Mouse (Mus musculus) kidney, adult 18-20 months (tissue): ENCODE measurements around the gene Crybb1.

ENCODE experiments used
- DNase-seq: peaks from one replicate; pipeline ENCODE4 v3.0.0; 2021

The Crybb1 gene

DNA sequence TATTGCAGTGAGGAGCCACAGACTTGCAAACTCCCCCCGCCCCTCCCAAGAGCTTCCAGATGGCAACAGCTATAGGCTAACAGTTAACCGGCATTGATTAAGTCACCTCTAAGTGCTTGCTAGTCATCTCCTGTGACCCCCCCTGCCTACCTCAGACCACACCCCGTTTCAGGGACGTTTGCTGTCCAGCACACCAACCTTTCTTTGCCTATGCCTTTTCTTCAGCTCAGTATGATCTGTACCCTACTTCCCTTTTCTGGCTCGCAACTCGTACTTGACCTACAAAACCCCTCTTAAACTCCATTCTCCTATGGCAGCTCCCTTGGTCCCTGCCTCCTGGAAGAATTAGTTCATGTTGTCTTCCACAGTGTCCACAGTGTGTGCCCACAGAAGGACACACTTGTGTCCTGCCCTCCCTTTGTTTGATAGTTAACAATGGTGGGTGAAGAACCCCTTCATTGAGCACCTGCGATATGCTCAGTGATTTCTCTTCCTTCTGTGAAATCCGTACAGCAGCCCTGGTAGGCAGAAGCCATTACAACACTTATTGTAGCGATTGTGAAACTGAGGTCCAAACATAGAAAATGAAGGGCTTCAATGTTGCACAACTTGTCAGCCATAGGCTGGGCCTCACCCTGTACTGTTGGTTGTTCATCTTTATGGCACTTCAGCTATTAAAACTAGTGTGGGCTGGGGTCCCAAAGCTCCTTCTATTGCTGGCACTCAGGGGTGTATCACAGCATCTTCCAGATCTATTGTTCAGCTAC is 10.6 kb downstream of the Crybb1 start:
- no peak for DNase-seq

DNA sequence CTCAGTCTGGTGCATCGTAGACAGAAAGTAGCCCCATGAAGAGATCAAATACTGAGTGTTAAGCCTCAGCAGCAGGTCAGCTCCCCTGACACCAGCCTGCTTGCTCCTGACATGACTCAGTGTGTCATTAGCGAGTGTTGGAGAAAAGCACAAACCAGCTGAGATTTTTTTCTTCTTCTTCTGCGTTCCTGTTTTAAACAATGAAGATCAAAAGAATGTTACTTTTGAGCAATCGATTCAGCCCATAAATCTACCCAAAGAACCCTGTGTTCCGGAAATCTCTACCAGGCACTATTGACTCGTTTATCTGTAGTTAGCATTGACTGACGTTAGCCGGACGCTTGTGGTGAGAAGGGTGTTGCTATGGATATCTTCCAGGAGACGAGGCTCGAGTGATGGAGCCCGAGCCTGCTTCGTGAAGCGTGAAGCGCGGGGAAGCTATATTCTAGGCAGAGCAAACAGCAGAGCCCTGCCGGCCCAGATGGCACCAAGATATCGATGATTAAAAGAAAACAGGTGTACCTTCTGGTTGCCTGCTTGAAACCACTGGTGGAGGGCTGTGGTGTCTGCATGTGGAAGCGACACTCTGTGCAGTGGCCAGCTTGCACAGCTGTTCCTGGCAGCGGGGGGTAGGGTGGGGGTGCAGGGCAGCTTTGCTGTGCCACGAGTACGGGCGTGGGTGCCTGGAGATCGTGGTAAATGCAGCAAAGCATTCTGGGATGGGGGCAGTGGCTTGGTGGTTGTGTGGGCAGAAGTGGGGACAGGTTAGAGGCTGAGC is 15.3 kb downstream of the Crybb1 start:
- DNase-seq, result no peak

DNA sequence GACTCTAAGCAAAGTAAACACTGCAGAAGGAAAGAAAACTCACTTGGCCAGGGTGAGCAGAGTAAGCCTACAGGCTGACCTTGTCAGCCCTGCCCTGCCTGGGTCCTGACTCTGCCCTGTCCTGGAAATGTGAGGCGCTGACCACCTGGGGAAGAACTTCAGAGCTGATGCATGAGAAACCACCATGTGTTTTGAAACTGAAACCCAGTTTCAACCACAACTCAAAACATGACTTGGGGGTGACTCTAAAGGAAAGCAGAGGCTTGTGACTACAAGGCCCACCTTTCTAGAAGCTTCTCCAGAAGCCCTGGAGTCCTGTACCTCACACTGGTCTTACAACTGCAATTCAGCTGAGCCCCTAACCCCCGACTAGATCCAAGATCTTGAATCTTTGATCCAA is 17.3 kb downstream of the Crybb1 start:
- no peak for DNase-seq

DNA sequence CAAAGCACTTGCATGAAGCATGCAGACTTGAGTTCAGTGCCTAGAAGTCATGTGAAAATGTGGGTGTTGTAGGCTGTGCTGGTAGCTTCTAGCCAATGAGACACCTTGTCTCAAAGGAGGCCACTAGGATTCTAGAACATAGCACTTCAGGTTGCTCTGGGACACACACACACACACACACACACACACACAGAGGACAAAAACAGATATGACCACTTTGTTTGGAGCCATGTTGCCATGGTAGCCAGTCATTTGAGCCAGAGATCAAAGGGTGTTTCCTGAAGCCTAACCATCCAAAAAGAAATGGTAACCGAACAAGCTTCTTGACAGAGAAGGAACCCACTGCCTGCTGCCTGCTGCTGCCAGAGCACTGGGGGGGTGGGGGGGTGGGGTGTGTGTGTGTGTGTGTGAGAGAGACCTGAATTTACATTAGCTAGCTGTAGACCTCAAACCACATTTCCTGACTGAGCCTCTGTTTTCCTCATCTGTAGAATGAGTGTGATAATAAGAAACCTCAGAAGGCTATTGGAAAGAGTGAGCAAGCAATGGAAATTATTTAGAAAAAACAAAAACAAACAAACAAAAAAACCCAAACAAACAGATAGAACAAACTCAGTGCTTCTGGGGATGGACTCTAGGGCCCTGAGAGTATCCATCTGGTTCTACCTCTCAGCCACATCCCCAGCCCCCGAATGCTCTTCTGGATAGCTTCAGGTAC is 18.3 kb downstream of the Crybb1 start:
- no peak for DNase-seq

DNA sequence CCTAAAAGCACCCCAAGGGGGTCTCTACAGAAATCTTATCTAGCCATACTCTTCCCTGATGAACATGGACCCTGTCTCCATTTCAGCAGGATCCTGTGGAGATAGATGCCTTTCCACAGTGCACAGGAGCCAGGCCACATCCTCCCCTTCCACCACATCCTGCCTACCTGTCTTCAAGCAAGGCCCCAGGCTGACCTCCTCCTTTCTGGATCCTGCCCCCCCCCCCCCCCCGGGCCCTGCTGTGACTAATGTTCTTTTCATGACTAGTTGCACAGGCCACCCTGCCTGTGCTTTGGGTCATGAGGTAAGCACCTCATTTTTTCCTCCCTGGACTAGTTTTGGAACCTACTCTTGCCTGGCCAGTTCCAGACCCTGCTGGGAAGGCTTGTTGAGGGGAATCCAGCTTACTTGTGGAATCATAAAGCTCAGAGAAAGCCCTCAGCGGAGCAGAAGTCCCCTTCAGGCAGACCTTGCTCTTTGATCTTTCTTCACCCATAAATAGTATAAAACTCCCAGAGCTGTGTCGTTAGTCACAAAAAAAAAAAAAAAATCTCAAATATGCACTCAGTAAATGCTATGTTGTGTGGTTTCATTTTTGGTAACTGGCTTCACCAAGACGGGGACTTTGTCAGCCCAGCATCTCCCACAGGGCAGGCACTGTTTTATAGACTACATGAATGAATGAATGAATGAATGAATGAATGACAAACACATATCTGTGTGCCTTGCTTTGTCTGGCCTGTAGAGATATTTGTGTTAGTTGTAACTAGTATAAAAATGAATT is 19.6 kb downstream of the Crybb1 start:
- DNase-seq, result no peak

DNA sequence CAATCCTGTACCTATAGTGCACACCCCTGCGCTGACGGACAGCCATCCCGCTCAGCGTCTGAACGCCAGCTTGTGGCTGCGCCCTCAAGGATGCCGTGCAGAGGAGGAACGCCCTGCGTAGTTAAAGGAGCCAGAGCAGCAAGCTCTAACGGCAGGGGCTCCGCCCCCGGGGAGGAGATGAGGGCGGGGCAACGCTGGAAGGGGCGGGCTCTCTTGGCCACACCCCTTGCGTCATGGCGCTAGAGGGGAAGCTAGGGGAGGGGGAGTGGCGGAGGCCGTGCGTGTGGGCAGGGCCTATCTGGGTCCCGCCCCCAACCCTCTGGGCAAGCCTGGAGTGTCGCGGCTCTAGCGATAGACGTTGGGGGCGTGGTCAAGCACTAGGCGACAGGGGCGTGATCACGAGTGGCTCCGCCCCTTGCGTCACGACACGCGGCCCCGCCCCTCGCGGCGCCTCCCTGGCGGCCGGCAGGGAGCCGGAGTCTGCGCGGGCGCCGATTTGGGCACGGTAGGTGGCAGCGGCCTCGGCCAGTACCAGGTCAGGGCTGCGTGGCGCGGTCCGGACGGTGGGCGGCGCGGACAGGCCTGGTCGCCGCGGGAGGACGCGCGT is 20.8 kb downstream of the Crybb1 start, which contains the start of gene Tpst2:
TSS of gene Tpst2 (plus strand) at position 425 of the 607 bp plus-strand sequence.
- peak; percentile 100 for DNase-seq

DNA sequence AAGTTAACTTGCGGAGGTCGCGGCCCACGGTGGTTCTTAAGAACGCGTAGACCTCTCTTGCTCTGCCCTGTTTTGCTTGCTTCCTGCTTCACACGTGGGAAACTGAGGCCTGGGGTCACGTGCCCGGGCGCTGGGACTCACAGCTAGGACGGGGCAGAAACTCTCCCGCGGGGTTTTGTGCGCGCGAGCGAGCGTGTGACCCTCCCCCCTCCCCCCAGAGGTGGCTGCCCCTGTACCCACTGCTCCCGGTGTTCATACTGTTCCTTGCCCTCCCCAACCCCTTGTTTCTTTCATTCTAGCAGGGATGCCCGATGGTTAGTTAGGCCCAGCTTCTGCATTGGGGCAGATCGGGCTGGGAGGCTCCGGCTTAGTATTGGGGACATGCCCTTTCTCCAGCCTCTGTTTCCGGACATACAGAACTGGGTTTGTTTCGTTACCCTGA is 21.3 kb downstream of the Crybb1 start:
- no peak for DNase-seq

DNA sequence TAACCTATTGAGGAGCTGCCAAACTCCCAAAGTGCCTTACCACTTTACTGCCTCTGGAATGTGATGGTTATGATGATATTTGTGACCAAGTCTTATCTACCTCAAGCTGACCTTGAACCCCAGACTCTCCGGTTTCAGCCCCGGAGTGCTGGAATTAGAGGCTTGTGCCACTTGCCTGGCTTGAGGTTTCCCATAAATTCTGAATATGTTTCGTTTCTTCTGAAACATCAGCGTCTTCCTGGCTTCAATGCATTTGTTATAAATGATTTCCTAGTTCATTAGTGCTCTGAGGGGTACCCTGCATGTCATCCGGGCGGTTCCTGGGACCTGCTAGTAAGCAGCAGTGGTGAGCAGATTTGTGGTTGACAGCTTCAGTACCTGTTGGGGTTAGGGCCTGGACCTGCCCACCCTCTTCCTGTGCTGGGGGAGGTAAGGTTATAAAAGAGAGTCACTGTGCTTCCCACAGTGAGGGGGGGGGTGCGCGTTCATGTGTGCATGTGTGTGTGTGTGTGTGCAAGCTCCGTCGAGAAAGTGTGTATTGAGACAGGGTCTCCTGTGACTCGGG is 22.4 kb downstream of the Crybb1 start:
- no peak for DNase-seq

DNA sequence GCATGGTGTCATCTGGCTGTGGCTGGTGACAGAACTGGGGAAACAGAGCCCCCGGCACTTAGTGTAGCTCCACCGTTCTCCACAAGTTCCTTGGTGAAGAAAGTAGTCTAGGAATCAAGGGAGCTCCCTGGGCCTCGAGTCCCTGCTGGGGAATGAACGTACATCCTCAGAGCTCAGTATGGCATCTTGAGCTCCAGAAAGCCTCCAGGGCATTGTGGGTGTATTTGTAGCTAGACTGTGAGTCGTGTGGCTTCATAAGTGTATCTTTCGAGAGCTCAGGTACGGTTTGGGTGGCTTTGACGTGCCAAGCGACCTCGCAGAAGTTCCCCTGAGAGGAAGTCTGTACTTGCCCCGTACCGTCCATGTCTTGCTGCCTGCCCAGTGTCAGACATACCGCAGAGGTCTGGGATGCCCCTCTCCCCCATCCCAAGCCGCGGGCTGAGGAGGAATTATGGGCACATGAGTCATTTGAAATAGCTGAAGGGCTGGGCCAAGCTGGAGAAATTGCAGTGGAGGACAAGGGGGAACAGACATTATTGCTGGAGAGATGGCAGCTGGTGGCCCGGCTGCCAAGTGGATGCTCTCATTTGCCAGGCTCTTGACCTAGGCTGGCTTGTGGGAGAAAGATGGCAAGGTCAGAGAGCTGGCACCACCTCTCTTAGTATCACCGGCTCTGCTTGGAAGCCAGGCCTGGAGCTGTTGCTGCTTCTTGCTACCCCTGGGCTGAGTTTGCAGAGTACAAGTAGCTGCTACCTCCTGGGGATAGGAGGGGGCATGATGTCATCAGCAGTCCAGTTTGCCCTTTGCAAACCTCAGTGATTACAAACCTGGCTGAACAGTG is 23.8 kb downstream of the Crybb1 start:
- DNase-seq, result no peak

DNA sequence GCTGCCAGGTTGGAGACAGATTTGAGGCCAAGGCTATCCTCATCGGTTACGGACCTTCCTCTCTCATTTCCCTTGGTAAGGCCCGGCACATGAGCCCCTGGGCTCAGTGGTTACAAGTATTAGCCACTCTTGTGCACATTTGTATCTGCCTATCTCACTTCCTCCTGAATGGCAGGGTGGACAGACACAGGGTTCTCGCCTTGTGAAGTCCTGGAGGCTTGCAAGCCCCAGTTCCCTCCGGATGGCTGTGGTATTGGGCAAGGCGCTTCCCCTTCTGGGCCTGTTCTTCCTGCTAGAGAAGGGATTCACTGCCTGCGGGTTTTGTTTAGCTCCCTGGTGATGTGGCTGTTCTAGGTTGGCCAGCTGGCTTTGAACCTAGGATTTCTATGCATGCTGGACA is 24.5 kb downstream of the Crybb1 start:
- no peak for DNase-seq

DNA sequence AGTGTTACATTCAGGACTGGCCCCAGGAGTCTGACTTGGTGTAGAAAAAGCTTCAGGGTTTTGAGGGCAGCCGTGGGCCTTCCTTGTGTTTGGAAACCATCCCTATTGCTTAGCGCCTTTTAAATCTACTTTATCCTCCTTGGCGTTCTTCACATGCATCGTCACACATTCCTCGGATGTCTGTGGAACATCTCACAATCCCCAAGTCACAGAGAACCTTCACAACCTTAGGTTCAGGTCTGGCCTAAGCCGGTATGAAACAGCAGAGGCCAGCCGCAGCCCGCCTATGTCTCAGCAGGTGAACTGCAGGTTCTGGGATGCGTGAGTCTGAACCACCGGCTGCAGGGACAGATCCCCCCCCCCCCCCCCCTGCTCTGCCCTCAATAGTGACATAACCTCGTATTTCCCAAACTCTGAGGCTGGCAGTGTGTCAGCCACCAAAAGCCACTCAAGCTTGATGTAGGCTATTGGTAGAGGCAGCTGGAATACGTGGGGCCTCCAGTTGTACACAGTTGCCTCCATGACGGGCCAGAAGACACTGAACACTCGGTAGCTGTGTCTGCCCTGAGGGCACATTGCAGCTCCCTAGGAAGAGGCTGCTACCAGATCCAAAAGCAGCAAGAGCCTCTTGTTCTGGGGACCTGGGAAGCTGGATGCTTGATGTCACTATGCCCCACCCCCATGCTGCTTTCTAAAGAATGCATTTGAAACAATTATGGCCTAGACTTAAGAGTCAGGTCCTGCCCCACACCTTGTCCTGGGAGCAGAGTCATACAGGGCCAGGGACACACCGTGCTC is 25.4 kb downstream of the Crybb1 start:
- no peak for DNase-seq

DNA sequence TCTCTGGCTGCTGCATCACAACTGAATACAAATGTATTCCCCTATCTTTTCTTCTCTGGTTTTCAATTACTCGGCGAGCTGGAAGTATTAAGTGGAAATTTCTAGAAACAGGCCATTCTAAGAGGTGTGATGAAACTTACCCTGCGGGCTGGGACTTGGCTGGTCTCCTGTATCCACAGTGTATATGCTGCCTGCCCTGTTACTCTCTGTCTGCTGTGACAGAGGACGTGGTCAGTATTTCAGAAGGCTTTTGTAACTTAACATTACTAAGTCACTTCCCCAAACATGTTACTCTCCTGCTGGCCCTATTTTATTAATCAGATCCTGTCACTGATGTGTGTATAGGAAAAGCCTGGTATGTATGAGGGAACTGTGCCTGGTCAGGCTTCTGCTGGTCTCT is 26.1 kb downstream of the Crybb1 start:
- no peak for DNase-seq

DNA sequence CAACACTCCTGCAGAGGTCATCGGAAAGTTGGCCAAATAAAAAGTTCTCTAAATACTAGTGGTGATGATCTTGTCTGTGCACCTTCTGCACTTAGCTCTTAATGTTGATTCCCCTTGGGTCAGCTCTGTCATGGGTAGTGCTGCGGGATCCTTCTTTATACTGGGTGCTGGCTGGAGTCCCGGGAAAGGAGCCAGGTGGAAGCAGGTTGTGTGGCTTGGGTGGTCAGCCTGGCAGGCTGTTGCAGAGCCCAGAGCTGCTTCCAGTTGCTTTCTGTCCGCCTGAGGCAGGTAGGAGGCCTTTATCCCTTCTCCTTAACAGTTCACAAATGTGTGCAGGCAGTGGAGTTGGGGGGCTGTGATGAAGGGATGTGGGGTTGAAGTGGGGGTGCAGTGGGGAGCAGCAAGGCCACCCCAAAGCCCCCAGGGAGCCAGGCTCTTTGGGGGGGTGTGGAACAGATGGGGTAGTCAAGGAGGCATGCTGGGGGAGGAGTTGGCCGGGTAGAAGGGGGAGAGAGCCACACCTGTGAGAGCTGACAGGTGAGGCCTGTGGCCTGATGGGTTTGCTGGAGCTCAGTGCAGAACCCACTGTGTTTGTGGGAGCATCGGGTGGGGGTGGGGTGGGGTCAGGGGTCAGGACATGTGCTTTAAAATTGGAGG is 26.6 kb downstream of the Crybb1 start:
- no peak for DNase-seq

DNA sequence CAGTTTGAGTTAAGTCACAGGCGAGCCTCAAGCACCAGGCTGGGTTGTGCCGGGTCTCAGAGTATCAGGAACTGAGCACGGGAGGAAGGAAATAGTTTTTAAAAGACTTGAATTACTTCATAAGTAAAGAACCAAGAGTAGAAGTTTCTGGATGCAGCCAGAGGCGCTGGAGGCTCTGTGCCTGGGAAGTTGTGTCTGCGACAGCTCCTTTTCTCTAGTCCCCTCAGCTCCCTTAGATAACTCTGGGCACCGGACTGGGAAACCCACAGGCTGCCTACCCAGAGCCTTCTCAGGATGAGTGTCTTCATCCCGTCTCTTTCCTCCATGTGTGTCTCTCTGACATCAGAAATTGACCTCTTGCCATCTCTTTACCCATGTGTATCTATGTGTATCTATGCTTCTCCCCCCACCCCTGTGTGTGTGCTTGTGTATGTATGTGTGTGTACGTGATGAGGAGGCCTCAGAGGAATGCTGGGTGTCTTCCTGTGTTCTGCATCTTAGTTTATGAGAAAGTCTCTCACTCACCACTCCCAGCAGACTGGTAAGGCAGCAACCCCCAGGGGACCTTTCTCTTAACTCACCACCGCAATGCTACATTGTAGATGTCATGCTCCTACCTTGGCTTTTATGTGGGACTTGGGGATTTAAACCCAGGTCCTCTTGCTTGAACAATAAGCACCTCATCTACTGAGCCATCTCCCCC is 27.3 kb downstream of the Crybb1 start:
- no peak for DNase-seq

DNA sequence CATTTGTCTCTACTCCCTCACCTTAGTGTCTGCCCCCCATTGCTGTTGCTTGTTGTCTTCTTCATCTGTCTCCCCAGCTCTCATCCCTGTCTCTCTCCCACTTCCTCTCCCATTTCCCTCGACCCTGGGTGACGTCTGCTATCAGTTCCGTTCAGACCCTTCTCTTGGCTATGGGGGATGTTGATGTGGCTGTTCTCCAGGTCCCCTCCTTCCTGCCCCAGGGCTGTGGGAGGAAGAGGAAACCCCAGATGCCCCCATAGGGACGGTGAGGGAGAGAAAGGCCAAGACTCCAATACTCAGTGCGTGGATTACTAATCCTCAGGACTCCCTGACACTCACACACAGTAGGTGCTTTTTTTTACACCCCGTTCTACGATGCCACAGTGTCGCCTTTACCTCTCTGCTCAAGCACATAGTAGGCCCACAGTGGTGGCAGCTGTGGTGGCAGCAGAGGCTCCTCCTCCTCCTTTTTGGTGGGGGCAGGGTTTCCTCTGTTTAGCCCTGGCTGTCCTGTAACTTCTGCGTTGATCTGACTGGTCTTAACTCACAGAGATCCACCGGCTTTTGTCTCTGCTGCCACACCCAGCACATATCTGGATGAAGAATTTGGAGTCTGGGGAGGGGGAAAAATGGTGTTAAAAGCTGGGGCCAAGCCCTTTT is 28.1 kb downstream of the Crybb1 start:
- peak; percentile 54 for DNase-seq

DNA sequence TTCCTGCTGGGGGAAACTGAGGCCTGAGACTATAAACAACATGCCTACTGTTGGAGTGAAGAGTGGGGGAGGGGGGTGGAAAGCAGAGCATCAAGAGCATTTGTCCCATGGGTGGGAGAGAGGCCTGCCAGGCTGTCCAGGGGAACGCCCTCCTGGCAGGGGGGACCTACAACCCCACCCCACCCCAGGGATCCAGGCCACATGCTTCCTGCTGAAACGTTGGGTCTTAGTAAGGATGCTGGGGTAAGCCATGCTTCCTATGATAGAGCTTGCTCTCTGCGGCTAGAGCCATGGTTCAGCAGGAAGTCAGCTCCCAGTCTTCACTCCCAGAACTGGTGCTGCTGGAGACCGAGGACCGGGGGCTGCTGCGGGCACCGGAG is 28.6 kb downstream of the Crybb1 start:
- DNase-seq, result no peak

DNA sequence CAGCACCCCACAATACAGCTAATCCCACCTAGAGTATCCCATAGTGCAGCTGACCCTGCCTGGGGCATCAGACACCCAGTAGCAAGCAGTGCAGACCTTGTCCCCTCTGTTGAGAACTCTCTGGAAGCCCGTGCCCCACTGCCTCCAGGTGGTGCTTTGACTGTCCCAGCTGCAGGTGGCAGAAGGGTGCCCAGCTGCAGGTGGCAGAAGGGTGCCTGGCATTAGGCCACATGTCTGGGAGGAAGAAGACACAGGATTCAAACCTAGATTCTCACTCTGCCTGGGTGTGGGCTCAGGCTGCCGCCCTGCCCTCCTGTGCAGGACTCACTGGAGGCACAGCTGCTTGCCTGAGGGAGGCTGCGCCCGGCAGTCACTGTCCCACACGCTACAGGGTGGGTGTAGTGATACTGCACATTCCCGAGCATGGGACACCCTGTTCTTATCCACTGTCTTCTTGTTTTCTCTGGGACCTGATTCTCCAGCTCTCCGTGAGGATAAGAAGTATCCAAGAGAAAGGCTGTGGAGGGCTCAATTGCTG is 30.0 kb downstream of the Crybb1 start:
- DNase-seq, result no peak

DNA sequence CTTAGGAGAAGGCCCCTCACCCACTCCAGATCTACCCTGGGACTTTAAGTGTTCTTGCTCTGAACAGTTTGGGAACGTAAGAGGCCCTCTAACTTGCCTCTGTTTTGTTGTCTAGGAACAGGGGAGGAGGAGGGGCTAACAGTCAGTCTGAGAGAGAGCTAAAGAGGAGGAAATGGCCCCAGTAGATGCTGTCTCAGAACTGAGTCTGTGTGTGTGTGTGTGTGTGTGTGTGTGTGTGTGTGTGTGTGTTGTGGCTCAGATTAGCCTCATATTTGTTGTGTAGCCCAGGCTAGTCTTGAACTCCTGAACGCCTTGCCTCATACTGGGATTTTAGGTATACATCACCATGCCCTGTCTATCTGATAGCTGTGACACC is 31.0 kb downstream of the Crybb1 start:
- no peak for DNase-seq
